Mouse (Mus musculus) midbrain, embryonic 15.5 days (tissue): ENCODE measurements at regions not wholly inside any gene's neighbourhood (a gene's known extent, or its start where the extent isn't known, plus 50 kb on each side); places are given as distances from the start of the nearest gene placed in this dataset.

Experiments
- ATAC-seq: fragments of 200-750 bp; cut with Nextera tagmentation; replicated peaks from 2 replicates; pipeline ENCODE4 v1.8.0; 2017; ENCODE audit warnings: moderate TSS enrichment
- H3K27ac ChIP-seq: fragments of 300-500 bp; sonication (generic); 2 replicates; pipeline ENCODE4 v1.5.1; 2015; ENCODE audit warnings: mild to moderate bottlenecking, inconsistent platforms
- H3K27me3 ChIP-seq: fragments of 300-500 bp; sonication (generic); replicated peaks from 2 replicates; pipeline ENCODE4 v1.6.1; 2015; ENCODE audit warnings: inconsistent platforms
- H3K36me3 ChIP-seq: fragments of 300-500 bp; sonication (generic); replicated peaks from 2 replicates; pipeline ENCODE4 v1.6.1; 2015; ENCODE audit warnings: inconsistent platforms
- H3K4me1 ChIP-seq: fragments of 300-500 bp; sonication (generic); 2 replicates; pipeline ENCODE4 v1.6.1; 2015; ENCODE audit warnings: inconsistent platforms
- H3K4me2 ChIP-seq: fragments of 300-500 bp; sonication (generic); 2 replicates; pipeline ENCODE4 v1.6.1; 2015; ENCODE audit warnings: inconsistent platforms, mild to moderate bottlenecking, moderate library complexity
- H3K4me3 ChIP-seq: fragments of 300-500 bp; sonication (generic); 2 replicates; pipeline ENCODE4 v1.5.1; 2015; ENCODE audit warnings: mild to moderate bottlenecking, inconsistent platforms
- H3K9ac ChIP-seq: fragments of 300-500 bp; sonication (generic); 2 replicates; pipeline ENCODE4 v1.6.1; 2015; ENCODE audit warnings: mild to moderate bottlenecking, inconsistent platforms
- H3K9me3 ChIP-seq: fragments of 300-500 bp; sonication (generic); 2 replicates; pipeline ENCODE4 v1.6.1; 2016; ENCODE audit warnings: inconsistent platforms
- WGBS: fragments of 180-500 bp; shearing (Covaris S2); methylation state at CpG from one replicate; pipeline ENCODE4 v1.1.7; 2015; ENCODE audit warnings: mixed read lengths; 5-methylcytosine and 5-hydroxymethylcytosine counted together

GRCm38 (mm10) chr12:104605535-104606399, 132.6 kb upstream of the Gsc start:
- H3K27ac ChIP-seq: no peak overlapping the region
- ATAC-seq: no peak

GRCm38 (mm10) chr12:104598056-104598455, 124.9 kb upstream of the Gsc start:
- H3K4me1 ChIP-seq: peaks cover 11% of the 10 kb centered on the region
- 0 out of 2 replicates have a peak, but pooled peaks cover 3% of the 10 kb centered on the region for H3K9me3 ChIP-seq
- no peaks in the 10 kb centered on the region for H3K36me3 ChIP-seq
- no peak overlapping the region for H3K4me3 ChIP-seq
- H3K27ac ChIP-seq: no peak overlapping the region
- no peaks in the 10 kb centered on the region; the same call in 1 of the 2 replicates for H3K27me3 ChIP-seq
- 81% methylated on average over 2 of the region's 2 CpGs for WGBS
- ATAC-seq: no peak
- no peak overlapping the region for H3K4me2 ChIP-seq
- H3K9ac ChIP-seq: no peak overlapping the region

More at GRCm38 (mm10) chr12:104605535-104606399, 132.6 kb upstream of the Gsc start:
- H3K4me2 ChIP-seq: no peak overlapping the region
- no peak overlapping the region for H3K4me3 ChIP-seq
- H3K4me1 ChIP-seq: 0 out of 2 replicates have a peak, but pooled peaks cover 2% of the 10 kb centered on the region
- 0 out of 2 replicates have a peak, but pooled peaks cover 3% of the 10 kb centered on the region for H3K9me3 ChIP-seq
- WGBS: 67% methylated on average over 24 of the region's 24 CpGs
- no peak overlapping the region for H3K9ac ChIP-seq
- H3K36me3 ChIP-seq: no peaks in the 10 kb centered on the region
- no peaks in the 10 kb centered on the region for H3K27me3 ChIP-seq

GRCm38 (mm10) chr12:104593526-104594155, 120.5 kb upstream of the Gsc start:
- Histone ChIP-seq H3K9ac (no peak overlapping the region), H3K9me3 (no peaks in the 10 kb centered on the region), H3K27ac (peak overlapping the region; percentile 40), H3K36me3 (no peaks in the 10 kb centered on the region), H3K4me2 (peak overlapping the region; percentile 21), H3K4me3 (no peak overlapping the region), H3K4me1 (peaks cover 16% of the 10 kb centered on the region), H3K27me3 (no peaks in the 10 kb centered on the region; the same call in 1 of the 2 replicates)
- peak; percentile 89 for ATAC-seq
- 20% methylated on average over 19 of the region's 19 CpGs for WGBS

- Histone ChIP-seq H3K27me3 (no peaks in the 10 kb centered on the region), H3K9me3 (no peaks in the 10 kb centered on the region), H3K27ac (peak overlapping the region; percentile 40; the same call in 1 of the 2 replicates), H3K4me1 (peaks cover 16% of the 10 kb centered on the region), H3K4me3 (no peak overlapping the region), H3K36me3 (no peaks in the 10 kb centered on the region), H3K9ac (no peak overlapping the region), H3K4me2 (peak overlapping the region; percentile 21)
- WGBS: 29% methylated on average over 21 of the region's 21 CpGs
- peak; percentile 22; the same call in 1 of the 2 replicates for ATAC-seq
These were observed 119.8 kb upstream of the Gsc start for GRCm38 (mm10) chr12:104592791-104593525.

- 78% methylated on average over 7 of the region's 7 CpGs for WGBS
- H3K4me3 ChIP-seq: no peak overlapping the region
These were observed 118.4 kb upstream of the Gsc start for GRCm38 (mm10) chr12:104591571-104591970.

DNA sequence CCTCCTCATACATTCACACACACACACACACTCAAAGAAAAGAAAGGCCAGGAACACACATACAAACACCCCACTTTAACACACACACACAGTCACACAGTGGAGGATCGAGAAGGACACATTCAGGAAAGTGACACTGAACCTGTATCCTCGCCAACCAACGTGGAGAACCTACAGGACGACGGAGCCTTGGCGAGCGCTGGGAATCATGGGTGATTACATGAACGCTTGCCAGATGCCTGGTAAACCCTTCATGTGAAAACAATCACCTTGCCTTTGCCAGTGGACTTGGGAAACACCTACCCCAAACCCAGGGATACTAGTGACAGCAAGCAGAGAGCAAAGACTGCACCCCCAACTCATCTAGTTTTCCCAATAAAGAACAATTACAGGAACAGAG, 117.2 kb upstream of the Gsc start:
- 93% methylated on average over 8 of the region's 8 CpGs for WGBS
- H3K4me3 ChIP-seq: no peak overlapping the region
- H3K27ac ChIP-seq: no peak overlapping the region
- H3K27me3 ChIP-seq: no peaks in the 10 kb centered on the region
- H3K4me2 ChIP-seq: no peak overlapping the region
- H3K9me3 ChIP-seq: no peaks in the 10 kb centered on the region
- H3K36me3 ChIP-seq: no peaks in the 10 kb centered on the region
- H3K4me1 ChIP-seq: peaks cover 16% of the 10 kb centered on the region
- no peak overlapping the region for H3K9ac ChIP-seq
- ATAC-seq: no peak

More at GRCm38 (mm10) chr12:104591571-104591970, 118.4 kb upstream of the Gsc start:
- Histone ChIP-seq H3K4me2 (no peak overlapping the region), H3K27ac (no peak overlapping the region), H3K9ac (no peak overlapping the region), H3K9me3 (no peaks in the 10 kb centered on the region), H3K36me3 (no peaks in the 10 kb centered on the region), H3K4me1 (peaks cover 16% of the 10 kb centered on the region), H3K27me3 (no peaks in the 10 kb centered on the region)
- ATAC-seq: no peak

- no peak overlapping the region for H3K27ac ChIP-seq
- no peaks in the 10 kb centered on the region for H3K36me3 ChIP-seq
- H3K4me2 ChIP-seq: peak overlapping the region; percentile 25
- no peaks in the 10 kb centered on the region for H3K9me3 ChIP-seq
- H3K27me3 ChIP-seq: no peaks in the 10 kb centered on the region
- no peak for ATAC-seq
- no peak overlapping the region for H3K4me3 ChIP-seq
- no peak overlapping the region for H3K9ac ChIP-seq
- no peaks in the 10 kb centered on the region for H3K4me1 ChIP-seq
- WGBS: 74% methylated on average over 9 of the region's 9 CpGs
These were observed 111.3 kb upstream of the Gsc start for GRCm38 (mm10) chr12:104584408-104584807.

DNA sequence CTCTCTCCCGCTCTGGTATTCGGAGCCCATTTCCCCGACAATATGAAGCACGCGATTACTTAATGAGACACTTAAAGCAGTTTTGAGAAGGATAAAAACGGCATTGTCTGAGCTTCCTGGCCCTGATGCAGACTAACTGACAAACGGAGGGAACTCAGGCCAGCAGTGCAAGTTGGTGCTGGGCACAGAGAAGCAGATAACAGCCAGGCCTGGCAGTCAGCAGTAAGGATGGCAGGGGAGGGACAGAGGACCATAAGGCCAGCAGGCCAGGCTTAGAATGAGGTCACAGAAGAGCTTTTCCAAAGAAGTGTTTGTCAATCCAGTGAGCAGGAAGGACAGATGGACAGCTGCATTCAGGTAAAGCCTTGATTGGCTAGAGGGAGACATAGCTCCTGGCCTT, 107.7 kb upstream of the Gsc start:
- Histone ChIP-seq H3K4me3 (no peak overlapping the region), H3K4me2 (no peak overlapping the region), H3K9ac (no peak overlapping the region), H3K36me3 (no peaks in the 10 kb centered on the region), H3K4me1 (no peaks in the 10 kb centered on the region), H3K27ac (no peak overlapping the region), H3K9me3 (no peaks in the 10 kb centered on the region), H3K27me3 (no peaks in the 10 kb centered on the region)
- no peak for ATAC-seq
- WGBS: 62% methylated on average over 7 of the region's 7 CpGs

DNA sequence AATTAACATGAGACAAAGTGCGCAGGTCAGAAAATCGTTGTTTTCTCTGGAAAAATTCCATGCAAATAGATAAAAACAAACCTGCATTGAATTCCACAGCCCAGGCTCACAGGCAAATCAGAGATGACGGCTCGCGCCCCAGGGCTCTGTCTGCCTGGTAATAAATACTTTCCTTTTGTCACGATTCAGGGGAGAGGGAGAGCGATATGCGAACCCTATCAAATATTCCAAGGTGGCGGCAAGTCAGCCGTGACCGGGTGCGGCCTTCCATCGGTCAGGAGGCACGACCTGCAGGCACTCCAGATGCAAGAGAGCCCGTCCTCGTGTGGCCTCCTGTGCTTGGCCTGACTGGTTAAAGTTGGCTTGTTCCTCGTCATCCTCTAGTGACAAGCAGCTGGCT, 94.5 kb upstream of the Gsc start:
- Histone ChIP-seq H3K27me3 (no peaks in the 10 kb centered on the region), H3K27ac (no peak overlapping the region), H3K4me3 (no peak overlapping the region), H3K9me3 (no peaks in the 10 kb centered on the region), H3K9ac (no peak overlapping the region), H3K4me2 (no peak overlapping the region), H3K4me1 (no peaks in the 10 kb centered on the region), H3K36me3 (no peaks in the 10 kb centered on the region)
- no peak for ATAC-seq
- 74% methylated on average over 17 of the region's 17 CpGs for WGBS

GRCm38 (mm10) chr12:104562961-104563360, 89.8 kb upstream of the Gsc start:
- 74% methylated on average over 5 of the region's 5 CpGs for WGBS
- Histone ChIP-seq H3K36me3 (no peaks in the 10 kb centered on the region), H3K27ac (no peak overlapping the region), H3K27me3 (no peaks in the 10 kb centered on the region), H3K4me3 (no peak overlapping the region), H3K9ac (no peak overlapping the region), H3K4me1 (no peaks in the 10 kb centered on the region; the same call in 1 of the 2 replicates), H3K9me3 (no peaks in the 10 kb centered on the region), H3K4me2 (no peak overlapping the region)
- no peak for ATAC-seq

GRCm38 (mm10) chr12:104560934-104561565, 87.9 kb upstream of the Gsc start:
- H3K4me1 ChIP-seq: no peaks in the 10 kb centered on the region; the same call in 1 of the 2 replicates
- no peak overlapping the region for H3K9ac ChIP-seq
- H3K36me3 ChIP-seq: no peaks in the 10 kb centered on the region
- no peaks in the 10 kb centered on the region for H3K27me3 ChIP-seq
- no peak for ATAC-seq
- H3K27ac ChIP-seq: no peak overlapping the region
- H3K9me3 ChIP-seq: no peaks in the 10 kb centered on the region
- H3K4me2 ChIP-seq: no peak overlapping the region
- H3K4me3 ChIP-seq: no peak overlapping the region
- 71% methylated on average over 14 of the region's 14 CpGs for WGBS
